Mouse (Mus musculus): ENCODE measurements around the gene Rnf220.

- TF ChIP-seq CTCF (conservative IDR thresholded peaks at IDR 0.05; ENCODE audit: low read length) (no peak), POU5F1 (IDR thresholded peaks at IDR 0.05; ENCODE audit: borderline replicate concordance, low read length) (no peak), NANOG (IDR thresholded peaks at IDR 0.05; ENCODE audit: borderline replicate concordance, low read length) (no peak)
Observed at GRCm38 (mm10) chr4:117381846-117382245, 115.0 kb downstream of the Rnf220 start.
